Mouse (Mus musculus) mature B cell (primary cell): ENCODE data around the gene AU022252.

ENCODE experiments used
- in situ Hi-C: fragments of 300-500 bp; cut with MboI; formaldehyde crosslinking; loops from 2 replicates; pipeline ENCODE4 v1.14.3; 2019

AU022252 gene

GRCm38 (mm10) chr4:119188060-119188785, 44.3 kb downstream of the AU022252 start:
- in situ Hi-C loops: no loop called here

- in situ Hi-C loops: no loop called here
Measured at GRCm38 (mm10) chr4:119185771-119186170, 46.7 kb downstream of the AU022252 start.

- in situ Hi-C loops: no loop called here
Measured at GRCm38 (mm10) chr4:119183525-119183924, 49.0 kb downstream of the AU022252 start.

- in situ Hi-C loops: no loop called here
Measured at GRCm38 (mm10) chr4:119181456-119181855, 51.1 kb downstream of the AU022252 start.

GRCm38 (mm10) chr4:119180133-119180707, 52.3 kb downstream of the AU022252 start:
- in situ Hi-C loops: no loop called here

GRCm38 (mm10) chr4:119178331-119178730, 54.2 kb downstream of the AU022252 start:
- in situ Hi-C loops: no loop called here

- in situ Hi-C loops: no loop called here
Measured at GRCm38 (mm10) chr4:119177702-119178101, 54.8 kb downstream of the AU022252 start.

- in situ Hi-C loops: loop anchor here (5.0 to 25.0 kb wide), 2 partner anchors 172 to 537 kb away; no protein-coding TSS in a partner anchor
Measured at GRCm38 (mm10) chr4:119173851-119174453, 58.6 kb downstream of the AU022252 start, which contains the start of gene Zfp691. Gene Zfp691, minus strand, starts transcription at chr4:119174195.

- in situ Hi-C loops: loop anchor here (5.0 to 25.0 kb wide), 2 partner anchors 171 to 536 kb away; no protein-coding TSS in a partner anchor
Measured at GRCm38 (mm10) chr4:119172919-119173650, 59.4 kb downstream of the AU022252 start.

- in situ Hi-C loops: loop anchor here (25.0 kb wide), 1 partner anchor 530 kb away; no protein-coding TSS in a partner anchor
Measured at GRCm38 (mm10) chr4:119167663-119168062, 64.8 kb downstream of the AU022252 start.

GRCm38 (mm10) chr4:119167068-119167467, 65.4 kb downstream of the AU022252 start:
- in situ Hi-C loops: loop anchor here (25.0 kb wide), 1 partner anchor 530 kb away; no protein-coding TSS in a partner anchor

- in situ Hi-C loops: loop anchor here (25.0 kb wide), 1 partner anchor 529 kb away; no protein-coding TSS in a partner anchor
Measured at GRCm38 (mm10) chr4:119165916-119166315, 66.6 kb downstream of the AU022252 start.

- in situ Hi-C loops: loop anchor here (25.0 kb wide), 1 partner anchor 526 kb away; no protein-coding TSS in a partner anchor
Measured at GRCm38 (mm10) chr4:119162990-119163389, 69.5 kb downstream of the AU022252 start.

- in situ Hi-C loops: loop anchor here (25.0 kb wide), 1 partner anchor 524 kb away; no protein-coding TSS in a partner anchor
Measured at GRCm38 (mm10) chr4:119161358-119161757, 71.2 kb downstream of the AU022252 start.

- in situ Hi-C loops: loop anchor here (25.0 kb wide), 1 partner anchor 521 kb away; no protein-coding TSS in a partner anchor
Measured at GRCm38 (mm10) chr4:119157891-119158290, 74.6 kb downstream of the AU022252 start.

- in situ Hi-C loops: loop anchor here (25.0 kb wide), 1 partner anchor 520 kb away; no protein-coding TSS in a partner anchor
Measured at GRCm38 (mm10) chr4:119157186-119157585, 75.3 kb downstream of the AU022252 start.
